In genomic region chr12:84347192-84347591, GRCm38 (mm10) we compare ENCODE assay signal across 8 mouse cellular contexts. TPM values are rescaled to one million over a fixed set of nuclear protein-coding genes. Genes with fewer than 3 reads are reported as not detected.
DNase-seq lines count a peak whose midpoint lies in the region; ATAC-seq lines count a peak whose summit lies in the region.
"Had no signal": no experiment of that assay in that cellular context is flagged by ENCODE, and none has a peak within 500 bp of the region (broad histone marks: within the 10 kb centered on the region; RNA-seq: fewer than 3 reads in every experiment).

No protein-coding gene starts in this region.

- intact Hi-C loops in left cerebral cortex, postnatal 4 days (cut with DNase I), result no loop called here

- peak; percentile 59; the same call in 1 of the 2 replicates for ATAC-seq in liver, embryonic 12.5 days

- no peak overlapping the region for H3K9ac ChIP-seq in liver, embryonic 12.5 days
- H3K9ac ChIP-seq: embryonic facial prominence, embryonic 15.5 days had no signal

- H3K27me3 ChIP-seq in embryonic facial prominence, embryonic 10.5 days (replicated peaks; ENCODE audit: low read depth, poor library complexity, severe bottlenecking), result no peaks in the 10 kb centered on the region
- H3K27me3 ChIP-seq in liver, embryonic 12.5 days (replicated peaks), result no peaks in the 10 kb centered on the region
- H3K27me3 ChIP-seq: embryonic facial prominence, embryonic 15.5 days had no signal

- DNase-seq in left cerebral cortex, postnatal 4 days, result peak; percentile 11
- DNase-seq in left cerebral cortex, adult 18-20 months (ENCODE audit: low spot score in 2 of 2), result no peak
- DNase-seq in R1 (ENCODE audit: low read depth, low spot score), result peak; percentile 75
- DNase-seq in embryonic facial prominence, embryonic 10.5 days (ENCODE audit: low spot score), result peak; percentile 45
- DNase-seq in testis, postnatal 10 days (ENCODE audit: low spot score), result peak; percentile 71
- DNase-seq in right cerebral cortex, postnatal 14 days, result no peak

- no peak overlapping the region for H3K4me3 ChIP-seq in embryonic facial prominence, embryonic 10.5 days
- no peak overlapping the region for H3K4me3 ChIP-seq in liver, embryonic 12.5 days
- H3K4me3 ChIP-seq: embryonic facial prominence, embryonic 15.5 days had no signal

- H3K4me1 ChIP-seq in embryonic facial prominence, embryonic 10.5 days, result peaks cover 9% of the 10 kb centered on the region
- 0 out of 2 replicates have a peak, but pooled peaks cover 4% of the 10 kb centered on the region for H3K4me1 ChIP-seq in liver, embryonic 12.5 days

- H3K36me3 ChIP-seq in embryonic facial prominence, embryonic 10.5 days (replicated peaks), result peaks cover 71% of the 10 kb centered on the region
- H3K36me3 ChIP-seq in liver, embryonic 12.5 days, result peaks cover 55% of the 10 kb centered on the region

- 48% methylated on average over 2 of the region's 2 CpGs for WGBS in embryonic facial prominence, embryonic 10.5 days
- WGBS in liver, embryonic 12.5 days (ENCODE audit: insufficient replicate concordance), result 57% methylated on average over 2 of the region's 2 CpGs

- H3K27ac ChIP-seq in embryonic facial prominence, embryonic 10.5 days (replicated peaks), result no peak overlapping the region
- no peak overlapping the region for H3K27ac ChIP-seq in liver, embryonic 12.5 days
- H3K27ac ChIP-seq: embryonic facial prominence, embryonic 15.5 days had no signal

- no peak overlapping the region for H3K4me2 ChIP-seq in liver, embryonic 12.5 days
- H3K4me2 ChIP-seq: embryonic facial prominence, embryonic 15.5 days had no signal

- no peaks in the 10 kb centered on the region for H3K9me3 ChIP-seq in embryonic facial prominence, embryonic 10.5 days
- no peaks in the 10 kb centered on the region for H3K9me3 ChIP-seq in liver, embryonic 12.5 days (replicated peaks)
- H3K9me3 ChIP-seq: embryonic facial prominence, embryonic 15.5 days had no signal

RNA-seq across cellular contexts. Expression of gene Coq6, which starts 14.3 kb away (rescaled TPM):
- total RNA-seq in left cerebral cortex, postnatal 4 days (2021), result 10 to 100 TPM; 23.9 to 28.0 TPM
- 10 to 100 TPM; 26.0 to 26.8 TPM for total RNA-seq in left cerebral cortex, adult 18-20 months (2021)
- polyA plus RNA-seq in embryonic facial prominence, embryonic 10.5 days (2016; fragmentation: Nextera tagmentation; extraction: Ambion mirVana), result 44.8 and 44.9 TPM in 2 replicates
- polyA plus RNA-seq in liver, embryonic 12.5 days (2016; fragmentation: Nextera tagmentation; extraction: Ambion mirVana), result 31.9 and 34.1 TPM in 2 replicates

RNA-seq across cellular contexts. Expression of gene Fam161b, which starts 14.4 kb away (rescaled TPM):
- total RNA-seq in left cerebral cortex, postnatal 4 days (2021), result 10 to 100 TPM; 11.8 to 12.3 TPM
- total RNA-seq in left cerebral cortex, adult 18-20 months (2021), result 10 to 100 TPM; 11.9 to 14.8 TPM
- polyA plus RNA-seq in embryonic facial prominence, embryonic 10.5 days (2016; fragmentation: Nextera tagmentation; extraction: Ambion mirVana), result 4.0 and 4.7 TPM in 2 replicates
- 2.3 and 2.4 TPM in 2 replicates for polyA plus RNA-seq in liver, embryonic 12.5 days (2016; fragmentation: Nextera tagmentation; extraction: Ambion mirVana)

RNA-seq across cellular contexts. Expression of gene Zfp410, which starts 30.5 kb away (rescaled TPM):
- 10 to 100 TPM; 46.4 to 56.3 TPM for total RNA-seq in left cerebral cortex, postnatal 4 days (2021)
- total RNA-seq in left cerebral cortex, adult 18-20 months (2021), result 10 to 100 TPM; 33.4 to 37.1 TPM
- 116 and 119 TPM in 2 replicates for polyA plus RNA-seq in embryonic facial prominence, embryonic 10.5 days (2016; fragmentation: Nextera tagmentation; extraction: Ambion mirVana)
- polyA plus RNA-seq in liver, embryonic 12.5 days (2016; fragmentation: Nextera tagmentation; extraction: Ambion mirVana), result 51.0 and 51.9 TPM in 2 replicates

Comparison
In these comparisons a context has a peak if more than half of its experiments do, and no peak if none do; other contexts are left out.
1. DNase-seq: peak in left cerebral cortex, postnatal 4 days (single experiment), R1 (single experiment), embryonic facial prominence, embryonic 10.5 days (single experiment) and testis, postnatal 10 days (single experiment); none in left cerebral cortex, adult 18-20 months (0 of 2) and right cerebral cortex, postnatal 14 days (single experiment).